Mouse (Mus musculus) mouse trophoblast stem cell (cell line): Measurements from ENCODE around the gene Tcf12.

Experiments used
- in situ Hi-C, 2 experiments: fragments of 300-500 bp; cut with MseI, MboI; formaldehyde crosslinking; loops; 2 replicates in 1 of 2; 3 replicates in 1 of 2; pipeline ENCODE4 v1.15.1; 2025

The Tcf12 gene

DNA sequence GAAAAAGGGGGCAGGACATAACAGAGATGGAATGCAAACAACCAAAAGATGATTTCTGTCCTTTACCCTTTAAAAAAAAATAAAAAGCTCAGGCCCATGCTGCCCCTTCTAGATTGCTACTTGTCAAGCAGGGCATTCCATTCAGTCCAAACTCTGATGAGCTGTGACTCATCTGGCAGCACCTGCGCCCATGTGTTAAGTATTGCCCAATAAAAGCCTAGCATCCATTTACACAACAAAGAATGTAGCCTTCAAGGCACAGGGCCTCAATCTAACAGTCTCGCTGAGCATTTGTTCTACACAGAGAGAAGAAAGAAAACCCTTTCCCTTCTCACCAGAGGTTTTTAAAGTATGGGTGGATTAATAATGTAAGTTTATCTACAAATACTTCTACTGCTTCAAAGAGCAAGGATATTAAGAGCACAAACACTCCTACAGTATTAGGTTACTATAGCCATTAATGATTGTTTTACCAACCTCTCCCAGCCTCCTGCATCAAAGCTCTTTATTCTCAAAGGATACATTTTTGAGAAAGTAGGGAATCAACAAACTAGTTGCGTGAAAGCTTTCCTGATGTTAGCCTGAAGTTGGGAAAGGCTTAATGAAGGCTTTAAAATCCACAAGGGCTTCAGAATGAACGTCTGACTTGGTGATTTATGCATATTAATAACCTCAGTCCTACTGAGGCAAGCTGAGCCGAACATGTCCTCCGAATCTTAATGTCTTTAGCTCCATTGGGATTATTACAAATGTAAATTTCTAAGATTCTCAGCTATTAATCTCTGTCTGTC lies 195.6 kb downstream of the Tcf12 start:
- in situ Hi-C loops, result no loop called here

DNA sequence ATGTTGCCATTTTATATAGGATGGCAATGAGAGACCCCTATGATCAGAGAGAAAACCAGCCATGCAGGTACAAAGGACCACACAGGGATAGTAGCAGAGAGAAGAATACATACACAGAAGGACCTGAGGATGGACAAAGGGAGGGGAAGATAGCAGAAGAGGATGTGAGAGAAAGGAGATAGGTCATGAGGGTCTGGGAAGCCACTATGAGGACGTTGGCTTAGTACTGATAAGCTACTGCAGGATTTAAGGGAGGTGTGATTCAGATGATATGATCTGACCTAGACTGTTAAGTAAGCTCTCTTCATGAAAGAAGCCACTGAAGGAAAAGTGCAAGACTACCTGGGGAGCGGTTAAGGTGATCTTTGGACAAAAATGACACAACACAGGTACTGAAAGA lies 205.1 kb downstream of the Tcf12 start:
- in situ Hi-C loops, result no loop called here

DNA sequence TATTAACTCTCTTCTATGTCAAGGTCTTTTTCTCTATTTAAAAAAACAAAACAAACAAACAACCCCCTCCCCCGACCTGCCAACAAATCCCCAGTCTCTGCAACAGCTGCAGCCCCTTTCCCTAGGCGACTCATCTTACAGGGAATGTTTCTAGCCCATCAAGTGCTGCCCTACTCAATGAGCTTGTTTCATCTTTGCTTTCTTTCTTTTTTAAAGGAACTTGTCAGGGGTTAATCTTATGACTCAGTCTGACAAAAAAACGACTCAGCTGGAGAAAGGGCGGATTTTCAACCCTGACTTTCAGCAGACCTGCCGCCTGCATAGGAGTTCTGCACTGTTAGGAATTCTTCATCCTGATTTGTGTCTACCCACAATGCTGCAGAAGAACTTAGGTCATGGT lies 212.8 kb downstream of the Tcf12 start:
- in situ Hi-C loops, result no loop called here

DNA sequence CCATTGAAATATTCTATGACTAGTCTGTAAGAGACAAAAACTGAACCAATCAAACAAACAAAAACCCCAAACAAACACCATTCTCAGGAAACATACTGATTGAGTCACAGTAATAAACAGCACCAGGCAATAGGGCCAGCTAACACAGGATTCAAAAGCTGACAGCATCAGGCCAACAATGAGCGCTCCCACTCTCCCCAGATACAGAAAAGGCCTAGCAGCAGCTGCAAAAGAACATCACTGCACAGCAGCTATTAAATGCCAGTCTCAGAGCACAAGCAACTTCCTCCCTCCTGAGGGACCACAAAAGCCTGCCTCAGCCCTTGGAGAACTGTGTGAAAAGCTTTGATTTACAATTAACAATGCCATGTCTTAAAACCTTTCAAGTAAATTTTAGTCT lies 214.3 kb downstream of the Tcf12 start:
- in situ Hi-C loops, result no loop called here

DNA sequence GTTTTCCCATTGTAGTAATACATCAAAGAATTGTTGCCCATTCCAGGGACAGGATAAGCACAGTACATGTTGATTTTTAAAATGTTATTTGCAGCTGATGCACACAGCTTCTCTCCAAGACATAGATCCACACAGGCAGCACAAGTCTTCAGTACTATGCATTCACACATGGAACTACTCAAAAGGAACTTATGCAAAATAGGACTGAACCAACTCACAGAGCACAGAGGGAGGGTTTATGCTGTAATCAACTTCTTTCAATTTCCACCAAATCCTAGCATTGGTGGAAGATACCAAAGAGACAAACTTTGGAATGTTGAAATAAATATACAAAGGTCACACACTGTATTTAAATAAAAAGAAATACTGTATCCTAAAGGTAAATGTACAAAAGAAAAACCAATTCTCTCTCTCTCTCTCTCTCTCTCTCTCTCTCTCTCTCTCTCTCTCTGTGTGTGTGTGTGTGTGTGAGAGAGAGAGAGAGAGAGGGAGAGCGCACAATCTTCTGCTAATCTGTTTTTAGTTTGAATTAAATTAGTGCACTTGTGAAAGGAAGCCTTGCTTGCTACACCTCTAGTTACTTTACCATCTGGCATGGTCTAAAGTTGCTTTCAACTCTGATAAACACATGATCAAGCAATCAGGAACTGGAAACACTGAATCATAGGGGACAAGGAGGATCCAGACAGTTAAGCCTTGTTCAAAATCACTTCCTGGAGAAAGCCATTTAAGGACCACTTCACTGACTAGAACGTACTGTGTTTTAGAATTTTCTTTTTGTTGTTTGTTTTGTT lies 215.5 kb downstream of the Tcf12 start:
- in situ Hi-C loops, result no loop called here

DNA sequence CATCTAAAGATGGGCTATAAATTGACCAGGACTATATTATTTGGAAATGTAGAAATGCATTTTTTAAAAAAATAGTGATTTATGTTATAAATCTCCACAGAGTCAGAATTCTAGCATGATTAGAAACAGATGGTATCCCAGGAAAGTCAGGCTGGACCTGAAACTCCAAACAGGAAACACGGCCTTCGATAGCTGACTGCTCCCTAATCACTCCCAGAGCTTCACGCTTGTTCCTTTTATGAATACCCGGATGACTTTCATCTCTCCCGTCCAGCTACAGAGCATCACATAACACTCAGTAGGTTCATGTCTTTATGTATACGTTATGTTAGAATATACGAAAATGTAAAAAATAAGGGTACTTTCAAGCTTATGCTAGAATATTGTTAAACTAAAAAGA lies 216.4 kb downstream of the Tcf12 start:
- in situ Hi-C loops, result no loop called here

DNA sequence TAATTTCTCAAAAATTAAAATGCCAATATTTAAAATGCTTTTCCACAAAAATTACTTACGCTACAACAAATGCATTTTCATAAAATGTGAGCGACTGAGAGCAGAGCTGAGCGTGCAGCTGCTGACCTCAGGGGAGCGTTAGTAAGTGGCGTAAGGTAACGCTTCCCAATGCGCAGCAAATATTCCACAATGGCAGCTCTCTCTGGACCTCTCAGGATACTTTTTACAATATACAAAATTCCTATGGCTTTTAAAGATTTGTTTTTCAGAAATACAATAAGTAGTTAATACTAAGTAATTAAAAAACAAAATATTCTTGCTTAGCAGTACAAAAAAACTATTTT lies 216.8 kb downstream of the Tcf12 start:
- in situ Hi-C loops, result no loop called here

DNA sequence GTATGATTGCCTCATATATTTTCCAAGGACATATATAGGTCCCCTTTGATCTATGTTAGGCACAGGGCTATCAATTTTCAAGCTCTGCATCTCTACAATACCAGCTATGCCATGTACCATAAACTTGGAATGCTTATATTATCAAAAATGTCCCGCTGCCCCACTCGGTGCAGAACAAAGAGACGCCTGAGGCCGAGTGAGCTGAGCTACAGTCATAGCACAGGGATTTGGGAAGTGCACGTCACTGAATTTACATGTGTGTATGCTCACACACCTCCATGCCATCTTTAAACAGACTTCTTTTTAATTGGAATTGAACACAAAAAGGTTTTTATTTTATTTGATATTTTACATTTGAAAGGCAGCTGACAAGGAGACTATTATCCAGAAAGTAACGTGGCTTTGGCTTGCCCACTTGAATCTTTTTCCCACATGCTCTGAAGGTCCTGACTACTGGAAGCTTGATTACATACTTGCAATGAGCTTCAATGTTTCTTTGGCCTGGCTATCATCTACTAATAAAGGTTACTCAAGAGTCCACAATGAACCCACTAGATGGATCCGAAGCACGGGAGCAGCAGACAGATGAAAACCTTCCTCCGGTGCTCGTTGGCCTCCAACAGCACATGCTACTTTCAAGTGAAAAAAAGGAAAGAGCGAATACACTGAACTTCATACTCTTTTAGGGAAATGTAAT lies 217.3 kb downstream of the Tcf12 start:
- in situ Hi-C loops, result no loop called here

DNA sequence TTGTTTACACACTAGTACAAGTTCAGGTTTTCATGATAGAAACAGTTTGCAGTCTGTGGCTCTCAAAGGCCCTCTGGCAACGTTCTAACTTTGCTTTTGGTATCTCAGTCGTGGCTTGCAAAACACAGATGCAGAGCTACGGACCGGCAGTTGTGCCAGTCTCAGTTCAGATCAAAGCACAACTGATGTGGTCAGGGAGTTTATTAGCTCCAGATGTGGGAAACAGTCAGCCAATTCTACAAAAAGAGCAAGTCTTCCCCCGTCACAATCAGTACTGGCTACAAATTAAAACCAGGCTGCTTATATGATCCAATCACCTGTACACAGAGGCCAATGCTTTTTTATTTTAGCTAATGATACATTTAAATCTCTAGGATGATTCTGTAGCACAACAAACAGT lies 223.2 kb downstream of the Tcf12 start:
- in situ Hi-C loops, result no loop called here

DNA sequence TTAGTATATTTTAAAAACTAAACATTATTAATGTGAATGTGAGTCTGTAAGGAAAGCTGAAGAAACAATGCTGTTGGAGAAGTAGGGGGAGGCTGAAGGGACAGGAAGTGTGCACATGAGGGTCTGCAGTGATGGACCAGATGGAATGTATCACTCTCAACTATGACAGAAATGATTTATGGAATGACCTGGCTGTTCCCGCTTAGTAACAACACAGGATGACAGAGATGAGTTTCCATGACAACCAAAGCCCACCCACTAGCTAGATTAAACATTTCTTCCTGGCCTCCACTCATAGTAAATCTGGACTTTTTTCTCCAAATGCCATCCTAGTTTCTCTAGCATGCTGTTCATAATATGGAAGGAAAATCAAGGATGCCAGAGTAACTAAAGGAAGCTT lies 231.0 kb downstream of the Tcf12 start:
- in situ Hi-C loops, result no loop called here

DNA sequence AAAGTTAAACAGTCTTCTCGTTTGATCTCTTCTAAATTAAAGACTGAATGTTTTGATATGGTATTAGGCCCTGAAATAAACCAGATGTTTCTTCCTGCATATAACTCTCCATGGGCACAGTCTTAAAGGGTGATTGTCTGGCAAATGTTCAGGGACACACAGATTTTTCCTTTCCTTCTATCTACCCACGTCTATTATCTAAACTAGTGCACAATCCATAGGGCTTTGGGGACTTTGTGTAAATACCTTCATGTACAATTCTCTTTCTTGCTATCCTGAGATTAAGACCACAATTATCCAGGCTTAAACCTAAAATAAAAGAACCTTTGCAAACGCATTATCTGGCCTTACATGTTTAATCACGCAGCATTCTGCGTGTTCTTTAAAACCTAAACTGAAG lies 231.7 kb downstream of the Tcf12 start:
- in situ Hi-C loops, result no loop called here

DNA sequence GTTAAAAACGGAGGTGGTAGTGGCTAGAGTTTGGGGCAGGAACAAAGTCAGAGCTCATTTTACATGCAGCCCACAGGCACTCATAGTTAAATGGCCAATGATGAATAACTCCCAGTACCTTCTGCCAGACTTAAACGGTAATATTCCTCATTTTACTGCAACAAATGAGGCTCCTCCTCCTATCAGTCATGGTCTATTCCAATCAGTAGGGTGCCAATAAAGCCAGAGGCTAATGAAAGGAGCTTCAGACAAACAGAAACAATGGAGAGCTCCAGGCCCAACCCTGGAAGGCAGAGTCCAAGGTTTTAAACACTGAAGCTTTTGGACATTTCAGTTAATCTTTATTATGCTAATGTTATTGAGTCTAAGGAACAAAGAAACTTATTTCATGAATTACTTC lies 232.3 kb downstream of the Tcf12 start:
- in situ Hi-C loops, result no loop called here

DNA sequence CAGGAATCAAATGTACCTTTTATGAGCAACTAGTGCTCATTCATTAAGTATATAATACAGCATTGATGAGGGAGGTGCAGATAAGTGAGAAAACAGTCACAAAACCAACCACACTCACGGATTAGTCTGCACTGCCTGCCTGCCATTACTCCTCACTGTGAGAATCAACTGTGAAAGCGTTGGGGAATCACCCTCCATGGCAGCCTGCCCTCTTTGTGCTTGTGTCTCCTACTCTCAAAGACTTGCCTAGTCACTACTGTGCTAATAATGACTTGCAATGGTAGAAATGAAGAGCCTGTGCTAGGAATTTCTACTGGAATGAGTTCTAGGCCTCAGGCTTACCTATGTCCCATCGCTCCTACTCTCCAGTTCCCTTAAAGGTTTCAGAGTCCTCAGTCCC lies 233.8 kb downstream of the Tcf12 start:
- in situ Hi-C loops, result no loop called here

DNA sequence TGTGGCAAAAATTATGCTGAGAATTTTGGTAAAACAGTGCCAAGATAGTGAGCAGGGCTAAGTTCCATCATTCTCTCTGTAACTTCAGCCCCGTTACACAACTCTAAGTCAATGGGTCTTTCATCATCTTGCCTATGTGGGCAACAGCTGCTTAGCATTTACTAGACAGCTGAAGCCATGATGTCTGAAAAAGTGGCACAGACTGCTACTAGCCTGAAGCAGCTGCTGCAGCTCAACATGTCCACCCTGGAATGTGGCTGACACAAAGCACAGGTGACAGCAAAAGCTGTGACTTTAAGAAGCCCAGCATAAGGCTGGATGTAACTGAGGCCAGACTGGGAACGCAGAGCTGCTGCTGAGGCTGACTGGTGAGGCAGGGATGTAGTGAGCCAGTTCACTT lies 236.9 kb downstream of the Tcf12 start:
- in situ Hi-C loops, result no loop called here

DNA sequence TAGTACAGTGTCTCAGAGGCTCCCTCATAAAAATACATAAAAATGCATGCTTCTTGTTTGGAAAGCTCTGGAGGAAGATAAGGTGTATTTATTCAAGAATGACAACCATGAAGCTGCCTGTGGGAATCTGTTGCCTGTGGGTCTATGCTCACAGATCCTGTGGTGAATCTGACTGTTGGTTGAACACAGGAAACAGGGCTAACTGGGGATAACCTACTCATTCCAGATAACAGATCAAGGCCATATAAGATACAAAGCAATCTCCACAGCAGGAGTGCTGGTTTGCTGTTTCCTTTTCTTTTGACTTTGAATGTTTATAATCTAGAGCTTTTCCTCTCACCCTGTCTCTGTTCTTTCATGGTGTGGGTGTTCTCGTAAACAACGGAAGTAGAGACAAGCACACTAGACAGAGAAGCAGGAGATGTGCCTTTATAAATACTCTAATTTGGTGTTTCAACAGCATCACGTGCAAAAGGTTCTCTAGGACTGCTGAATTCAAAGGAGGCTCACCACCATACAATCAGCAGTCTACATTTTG lies 237.6 kb downstream of the Tcf12 start:
- in situ Hi-C loops, result no loop called here

DNA sequence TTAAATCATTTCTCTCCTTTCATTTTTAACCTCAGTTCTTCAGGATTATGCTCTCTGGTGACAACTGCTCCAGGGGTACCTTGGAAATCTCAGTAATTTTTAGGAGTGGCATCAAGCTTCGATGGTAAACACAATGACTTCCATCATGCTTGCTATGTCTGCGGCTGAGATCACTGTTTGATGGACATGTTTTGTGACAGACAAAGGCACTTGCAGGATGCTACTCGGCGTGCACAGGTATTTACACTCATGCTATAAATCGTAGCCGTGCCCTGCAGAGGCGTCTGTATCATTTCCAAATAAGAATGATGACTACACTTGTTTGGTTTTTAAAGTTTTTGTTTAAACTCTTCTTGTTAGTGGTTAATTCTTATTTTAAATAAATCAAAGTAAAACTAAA lies 248.3 kb downstream of the Tcf12 start:
- in situ Hi-C loops, result no loop called here

DNA sequence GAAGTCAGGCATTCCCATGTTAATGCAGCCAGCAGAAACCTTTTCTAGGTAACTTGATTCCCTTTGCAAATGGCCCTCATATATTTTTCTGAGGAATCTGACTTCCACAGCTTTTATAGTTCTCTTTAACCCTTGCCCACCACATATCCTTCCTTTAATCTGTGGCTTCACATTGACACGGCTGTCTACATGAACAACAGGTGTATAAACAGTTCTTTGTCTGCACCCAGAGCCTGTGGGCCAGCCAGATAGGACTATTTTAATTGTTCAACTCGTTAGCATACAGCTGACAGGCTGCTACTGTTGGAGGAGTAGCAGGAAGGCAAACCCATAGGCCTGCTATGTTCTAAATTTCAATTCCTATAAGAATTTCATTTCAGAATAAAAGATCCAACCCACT lies 250.0 kb downstream of the Tcf12 start:
- in situ Hi-C loops, result no loop called here

DNA sequence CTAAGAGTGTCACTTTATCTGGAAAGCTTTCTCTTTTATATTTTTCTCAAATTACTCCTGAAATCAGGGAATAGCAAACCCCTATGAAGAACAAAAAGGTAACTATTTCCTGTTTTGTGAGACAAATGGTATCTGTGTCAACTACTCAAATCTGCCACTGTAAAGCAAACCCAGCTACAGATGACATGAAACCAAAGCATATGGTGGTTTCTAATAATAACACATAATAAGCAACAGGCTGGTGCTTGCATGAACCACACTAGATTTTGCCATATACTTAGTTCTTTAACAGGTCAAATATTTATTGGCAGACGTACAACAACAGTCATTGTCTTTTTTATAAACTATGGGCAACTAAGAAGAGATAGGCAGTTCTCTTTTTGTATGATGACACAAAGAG lies 253.7 kb downstream of the Tcf12 start:
- in situ Hi-C loops, result no loop called here

DNA sequence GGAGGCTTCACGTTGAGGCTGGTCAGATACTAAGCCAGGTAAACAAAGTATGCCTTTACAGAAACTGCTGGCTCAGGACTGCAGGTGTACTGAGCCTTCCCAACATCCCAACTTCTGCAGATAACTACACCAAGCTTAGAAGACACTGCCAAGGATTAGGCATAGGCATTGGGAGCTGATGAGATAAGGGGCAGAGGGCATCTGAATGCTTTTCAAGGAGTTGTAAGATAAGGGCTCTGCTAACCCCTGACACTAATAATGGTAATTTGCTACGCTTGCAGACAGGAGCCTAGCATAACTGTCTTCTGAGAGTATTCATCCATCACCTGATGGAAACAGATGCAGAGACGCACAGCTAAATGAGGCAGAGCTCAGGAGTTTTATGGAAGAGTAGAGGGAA lies 257.8 kb downstream of the Tcf12 start:
- in situ Hi-C loops, result no loop called here

DNA sequence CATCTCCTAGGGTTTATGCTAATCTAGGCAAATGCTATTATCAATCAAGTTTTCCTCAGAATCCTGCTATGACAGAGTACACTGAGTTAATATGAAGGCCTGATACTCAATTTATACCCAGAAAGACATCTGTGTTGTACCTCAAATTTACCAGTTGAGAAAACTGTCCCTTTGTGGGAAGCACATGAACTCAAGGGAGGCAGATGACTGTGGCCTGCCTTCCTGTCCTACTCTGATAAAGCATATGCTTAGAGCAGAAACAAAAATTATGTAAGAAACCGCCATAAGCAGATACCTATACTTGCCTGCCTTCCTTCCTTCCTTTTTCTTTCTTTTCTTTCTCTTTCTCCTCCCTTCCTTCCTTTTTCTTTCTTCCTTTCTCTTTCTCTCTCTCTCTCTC lies 261.4 kb downstream of the Tcf12 start:
- in situ Hi-C loops, result no loop called here

DNA sequence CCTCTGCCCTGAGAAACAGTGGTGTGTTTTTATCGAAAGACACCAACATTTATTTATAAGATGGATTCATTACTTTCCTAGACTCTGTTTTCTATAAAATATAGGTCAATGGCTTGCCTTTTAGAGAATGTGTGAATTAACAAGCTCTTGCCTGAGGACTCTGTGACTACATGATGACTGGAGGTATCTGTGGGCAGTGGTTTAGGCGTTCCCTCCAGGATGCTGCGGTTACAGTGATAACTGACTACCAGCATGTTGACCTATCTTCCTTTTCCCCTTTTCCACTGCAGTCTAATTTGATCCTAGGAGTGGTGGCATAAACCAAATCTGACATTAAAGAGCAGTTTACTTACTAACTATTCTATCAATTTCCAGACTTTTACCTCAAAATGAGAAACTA lies 263.3 kb downstream of the Tcf12 start:
- in situ Hi-C loops, result no loop called here

DNA sequence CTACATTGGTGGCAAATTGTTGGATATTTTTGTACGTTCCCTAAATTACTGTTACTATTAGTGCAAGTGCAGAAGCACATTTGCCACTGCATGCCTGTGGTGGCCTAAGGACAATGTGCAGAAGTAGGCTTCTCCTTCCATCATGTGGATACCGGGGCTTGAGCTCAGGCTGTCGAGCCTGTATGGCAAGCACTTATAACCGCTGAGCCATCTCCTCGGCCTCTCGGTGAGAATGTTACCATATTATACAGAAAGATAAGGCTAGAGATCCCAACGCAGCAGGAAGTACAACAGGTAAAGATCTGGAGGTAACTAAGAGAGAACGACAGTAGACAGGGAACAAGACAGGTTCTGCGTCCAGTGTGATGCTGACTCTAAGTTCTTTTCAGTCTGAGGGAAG lies 263.8 kb downstream of the Tcf12 start:
- in situ Hi-C loops, result no loop called here

DNA sequence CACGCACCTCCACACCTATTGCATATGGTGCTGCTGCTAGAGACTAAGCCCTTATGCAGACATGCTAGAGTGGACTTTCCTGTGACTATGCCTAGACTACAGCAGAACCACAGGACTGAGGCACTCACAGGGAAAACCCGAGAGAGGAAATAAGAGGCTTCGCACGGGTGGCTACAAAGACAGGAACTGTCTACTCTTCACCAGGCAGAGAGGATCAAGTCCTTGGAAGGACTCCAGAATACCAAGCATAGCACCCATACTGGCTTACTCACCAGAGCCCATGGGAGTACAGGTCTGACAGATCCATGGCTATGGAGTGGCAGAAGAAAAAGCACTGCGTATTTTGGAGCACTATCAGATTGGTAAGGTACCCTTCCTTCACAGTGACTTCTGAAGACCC lies 269.8 kb downstream of the Tcf12 start:
- in situ Hi-C loops, result no loop called here
